Mouse (Mus musculus) thymus, adult 2 months (tissue): ENCODE data around the gene Gm7168. TPM values are rescaled to one million over a fixed set of nuclear protein-coding genes. Genes with fewer than 3 reads are reported as not detected.
"Not testable (repeated sequence)": the region's sequence is repeated elsewhere in the genome, so short reads cannot be mapped to it uniquely, and the experiment has no call there.

Experiments
- DNase-seq: peaks from one replicate; pipeline ENCODE4 v3.0.0; 2021
- H3K27ac ChIP-seq: fragments of 200-500 bp; 2 replicates; pipeline ENCODE4 v1.5.1; 2012; ENCODE audit warnings: low read length, control low read depth; ENCODE audit not compliant: control insufficient read depth, insufficient read depth
- H3K27me3 ChIP-seq: fragments of 200-500 bp; 2 replicates; pipeline ENCODE4 v1.6.1; 2012; ENCODE audit warnings: mild to moderate bottlenecking, low read length, moderate library complexity, mixed read lengths; ENCODE audit not compliant: control insufficient read depth, insufficient read depth
- H3K36me3 ChIP-seq: fragments of 200-500 bp; 2 replicates; pipeline ENCODE4 v1.6.1; 2012; ENCODE audit warnings: mild to moderate bottlenecking, low read length, moderate library complexity; ENCODE audit not compliant: control insufficient read depth, insufficient read depth
- H3K4me1 ChIP-seq: fragments of 200-500 bp; replicated peaks from 2 replicates; pipeline ENCODE4 v1.6.1; 2012; ENCODE audit warnings: low read length; ENCODE audit not compliant: control insufficient read depth, insufficient read depth
- H3K4me3 ChIP-seq: fragments of 200-500 bp; 2 replicates; pipeline ENCODE4 v1.5.1; 2012; ENCODE audit warnings: mild to moderate bottlenecking, low read length, control low read depth, moderate library complexity; ENCODE audit not compliant: control insufficient read depth, insufficient read depth
- CTCF ChIP-seq: fragments of 200-500 bp; IDR thresholded peaks from 2 replicates; pipeline ENCODE4 v1.5.1; 2012; ENCODE audit warnings: mild to moderate bottlenecking, control low read depth, low read length, moderate library complexity, borderline replicate concordance; ENCODE audit not compliant: control insufficient read depth, poor library complexity, insufficient read depth; ENCODE audit errors: extremely low read depth
- POLR2A ChIP-seq: fragments of 200-500 bp; IDR thresholded peaks from 2 replicates; pipeline ENCODE4 v1.6.1; 2012; ENCODE audit warnings: mild to moderate bottlenecking, low read length, control low read depth, moderate library complexity; ENCODE audit not compliant: control insufficient read depth, poor library complexity, insufficient read depth; ENCODE audit errors: extremely low read depth
- WGBS: fragments of 180-500 bp; shearing (Covaris S2); methylation state at CpG from one replicate; pipeline ENCODE4 v1.1.7; 2018; 5-methylcytosine and 5-hydroxymethylcytosine counted together
- polyA plus RNA-seq: library from polyadenylated mRNA; depleted of rRNA; stranded (reverse); fragments of >200 nt; gene quantifications from 2 replicates; pipeline ENCODE4 v1.2.3, GENCODE M21; 2012

The Gm7168 gene
- polyA plus RNA-seq, 1 experiment: not detected

DNA sequence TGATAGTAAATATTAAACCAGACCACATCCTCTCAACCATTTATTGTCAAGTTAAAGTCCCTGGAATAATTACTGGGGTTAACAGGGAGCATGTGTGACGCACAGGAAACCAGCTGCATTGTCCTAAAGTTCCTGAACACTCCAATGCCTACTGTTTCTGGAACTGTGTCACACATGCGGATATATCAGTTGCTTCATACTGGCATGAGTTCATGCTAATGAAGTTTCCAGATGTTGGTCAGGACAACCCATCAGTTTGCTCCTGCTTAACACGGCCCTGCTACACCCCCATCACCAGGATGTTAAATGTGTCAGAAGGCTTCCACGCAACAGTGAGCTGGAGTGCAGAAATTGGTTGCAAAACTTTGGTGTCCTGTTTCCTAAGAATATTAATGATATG, 33.6 kb upstream of the Gm7168 start:
- Histone ChIP-seq H3K4me1 (no peaks in the 10 kb centered on the region), H3K4me3 (no peak overlapping the region), H3K27me3 (no peaks in the 10 kb centered on the region), H3K36me3 (no peaks in the 10 kb centered on the region), H3K27ac (no peak overlapping the region)
- no peak for TF ChIP-seq POLR2A
- TF ChIP-seq CTCF: no peak
- 81% methylated on average over 4 of the region's 4 CpGs for WGBS
- DNase-seq: no peak

- DNase-seq: no peak
- H3K27ac ChIP-seq: no peak overlapping the region
- WGBS: 72% methylated on average over 2 of the region's 2 CpGs
Measured at GRCm38 (mm10) chr17:13920771-13921170, 27.4 kb upstream of the Gm7168 start.

DNA sequence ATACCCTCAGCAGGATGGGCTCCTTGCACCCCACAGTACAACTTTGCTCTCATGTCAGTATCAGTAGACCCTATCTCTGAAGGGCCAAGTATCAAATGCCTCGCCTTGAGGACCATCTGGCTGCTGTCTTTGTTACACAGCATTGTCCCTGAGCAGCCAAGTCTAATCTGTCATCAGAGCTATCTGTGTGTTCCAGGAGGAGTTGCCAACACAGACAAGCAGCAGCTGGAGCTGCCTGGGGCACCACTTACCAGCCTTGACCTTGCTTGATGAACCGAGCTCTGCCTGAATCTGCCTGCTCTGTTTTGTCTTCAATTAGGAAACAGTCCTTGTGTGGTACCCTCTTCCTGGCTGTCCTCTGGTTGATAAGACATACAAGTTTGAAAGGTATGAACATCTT, 24.8 kb upstream of the Gm7168 start:
- Histone ChIP-seq H3K27ac (no peak overlapping the region), H3K4me1 (no peaks in the 10 kb centered on the region), H3K36me3 (no peaks in the 10 kb centered on the region), H3K27me3 (no peaks in the 10 kb centered on the region), H3K4me3 (no peak overlapping the region)
- TF ChIP-seq POLR2A (no peak), CTCF (no peak)
- WGBS: 84% methylated on average over 2 of the region's 2 CpGs
- no peak for DNase-seq

More at GRCm38 (mm10) chr17:13920771-13921170, 27.4 kb upstream of the Gm7168 start:
- Histone ChIP-seq H3K4me3 (no peak overlapping the region), H3K4me1 (no peaks in the 10 kb centered on the region), H3K27me3 (no peaks in the 10 kb centered on the region), H3K36me3 (no peaks in the 10 kb centered on the region)
- TF ChIP-seq POLR2A (no peak), CTCF (no peak)

DNA sequence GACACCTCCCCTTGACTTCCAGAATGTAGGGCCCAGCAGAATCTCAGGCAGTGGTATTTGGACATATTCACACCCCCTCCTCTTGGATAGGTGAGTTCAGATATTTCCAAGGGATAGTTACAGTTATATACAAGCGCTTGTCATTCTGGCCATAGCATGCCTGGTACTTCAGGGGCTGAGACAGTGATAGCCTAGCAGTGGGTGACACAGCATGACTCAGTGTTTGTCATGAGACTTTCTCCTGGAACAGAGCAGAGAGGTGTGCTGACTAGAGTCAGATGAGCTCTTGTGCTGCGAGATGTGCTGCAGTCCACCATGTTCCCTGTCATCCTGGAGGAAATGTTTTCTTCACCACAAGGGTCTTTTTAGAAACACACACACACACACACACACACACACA, 23.6 kb upstream of the Gm7168 start:
- TF ChIP-seq POLR2A: no peak
- TF ChIP-seq CTCF: no peak
- H3K4me1 ChIP-seq: no peaks in the 10 kb centered on the region
- WGBS: 85% methylated on average over 2 of the region's 2 CpGs
- no peaks in the 10 kb centered on the region for H3K36me3 ChIP-seq
- no peak overlapping the region for H3K4me3 ChIP-seq
- H3K27me3 ChIP-seq: no peaks in the 10 kb centered on the region
- DNase-seq: no peak
- H3K27ac ChIP-seq: no peak overlapping the region

GRCm38 (mm10) chr17:13925931-13926330, 22.2 kb upstream of the Gm7168 start:
- no peaks in the 10 kb centered on the region for H3K36me3 ChIP-seq
- H3K4me3 ChIP-seq: no peak overlapping the region
- no peaks in the 10 kb centered on the region for H3K27me3 ChIP-seq
- no peak for TF ChIP-seq POLR2A
- TF ChIP-seq CTCF: no peak
- H3K4me1 ChIP-seq: no peaks in the 10 kb centered on the region
- no peak for DNase-seq
- H3K27ac ChIP-seq: no peak overlapping the region
- WGBS: 55% methylated on average over 3 of the region's 3 CpGs

DNA sequence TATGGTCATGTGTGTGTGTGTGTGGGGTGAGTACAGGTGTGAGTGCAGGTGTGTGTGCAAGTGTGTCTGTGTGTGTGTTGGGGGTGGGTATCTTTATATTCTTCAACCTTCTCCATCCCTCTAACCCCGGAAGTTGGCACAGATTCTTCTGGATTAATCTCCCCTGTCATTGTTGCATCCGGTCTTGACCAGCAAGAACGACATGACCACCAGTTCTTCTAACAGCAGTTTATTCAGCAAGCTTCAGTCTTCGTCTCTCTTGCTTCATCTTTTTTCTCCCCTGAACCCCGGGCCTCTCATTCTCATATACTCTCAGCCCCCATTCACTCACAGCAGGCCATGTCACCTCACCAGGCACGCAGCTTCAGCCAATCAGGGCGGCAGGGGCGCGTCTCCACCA, 17.8 kb upstream of the Gm7168 start:
- TF ChIP-seq CTCF: no peak
- no peak for TF ChIP-seq POLR2A
- H3K4me3 ChIP-seq: no peak overlapping the region
- no peak for DNase-seq
- H3K36me3 ChIP-seq: no peaks in the 10 kb centered on the region
- no peak overlapping the region for H3K27ac ChIP-seq
- no peaks in the 10 kb centered on the region for H3K27me3 ChIP-seq
- no peaks in the 10 kb centered on the region for H3K4me1 ChIP-seq
- 90% methylated on average over 9 of the region's 9 CpGs for WGBS

GRCm38 (mm10) chr17:13935364-13935763, 12.8 kb upstream of the Gm7168 start:
- DNase-seq, H3K4me3 ChIP-seq, H3K36me3 ChIP-seq, H3K27me3 ChIP-seq, H3K4me1 ChIP-seq, H3K27ac ChIP-seq: not testable (repeated sequence)
- WGBS: 98% methylated on average over 2 of the region's 2 CpGs
